In the genomic region with DNA sequence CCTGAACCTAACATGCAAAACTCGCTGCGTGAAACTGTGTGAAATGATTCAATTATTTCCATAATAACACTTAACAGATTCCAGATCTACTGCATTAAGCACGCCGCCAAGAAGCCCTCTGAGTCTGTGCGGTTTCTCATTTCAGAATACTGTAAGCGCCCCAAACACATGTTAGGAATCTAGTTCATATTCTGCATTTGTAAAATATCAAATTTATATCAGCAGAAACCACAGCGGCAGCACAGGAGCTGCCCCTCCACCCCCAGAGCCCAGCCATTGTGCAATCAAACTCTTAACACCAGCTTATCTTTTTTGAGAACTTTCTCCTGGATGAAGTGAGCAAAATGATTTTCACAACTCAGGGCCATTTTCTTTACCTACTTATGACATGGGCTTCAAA, we compare ENCODE assay signal across 10 mouse cellular contexts.
DNase-seq lines count a peak whose midpoint lies in the region; TF ChIP-seq lines count a peak whose summit lies in the region.
"Had no signal": no experiment of that assay in that cellular context is flagged by ENCODE, and none has a peak within 500 bp of the region (broad histone marks: within the 10 kb centered on the region; RNA-seq: fewer than 3 reads in every experiment).

No protein-coding gene starts in this region.

- no peaks in the 10 kb centered on the region for H3K36me3 ChIP-seq in heart, embryonic 10.5 days

- H3K27ac ChIP-seq in heart, embryonic 10.5 days, result no peak overlapping the region

- H3K27me3 ChIP-seq in heart, embryonic 10.5 days (ENCODE audit: insufficient read depth, poor library complexity, severe bottlenecking), result no peaks in the 10 kb centered on the region

- H3K4me1 ChIP-seq in heart, embryonic 10.5 days, result no peaks in the 10 kb centered on the region
- H3K4me1 ChIP-seq in lung, adult 2 months (ENCODE audit: control insufficient read depth, insufficient read depth, low read length), result no peaks in the 10 kb centered on the region

- H3K9me3 ChIP-seq in heart, embryonic 10.5 days, result no peaks in the 10 kb centered on the region

- TF ChIP-seq CTCF in lung, adult 2 months (IDR thresholded peaks at IDR 0.05; ENCODE audit: insufficient read depth, low read length), result no peak

- no peak for TF ChIP-seq POLR2A in lung, adult 2 months (IDR thresholded peaks at IDR 0.05; ENCODE audit: borderline replicate concordance, extremely low read depth, low read depth, low read length)

- 72% methylated on average over 7 of the region's 7 CpGs for WGBS in heart, embryonic 10.5 days
- 40% methylated on average over 7 of the region's 7 CpGs for WGBS in lung, adult 2 months

- DNase-seq in heart, adult 18-20 months, result peak; percentile 43 to 45
- DNase-seq in heart, embryonic 10.5 days (ENCODE audit: low spot score), result no peak
- peak; percentile 21 to 26 for DNase-seq in right cerebral cortex, postnatal 10 days (ENCODE audit: low spot score in 2 of 2)
- no peak for DNase-seq in right cerebral cortex, adult 18-20 months
- peak; percentile 3 for DNase-seq in lung, adult 2 months
- DNase-seq in spleen, adult 12 weeks (ENCODE audit: low spot score), result no peak
- DNase-seq in urinary bladder, postnatal 14 days (ENCODE audit: low spot score), result no peak
- DNase-seq in cerebellum, adult 9-11 months, result no peak
- DNase-seq: cerebellum, adult 2 months; kidney, postnatal 36 days had no signal

- H3K4me3 ChIP-seq in heart, embryonic 10.5 days, result no peak overlapping the region
- H3K4me3 ChIP-seq in lung, adult 2 months (replicated peaks; ENCODE audit: extremely low read depth, low read depth, low read length), result no peak overlapping the region

Comparison
In these comparisons a context has a peak if more than half of its experiments do, and no peak if none do; other contexts are left out.
1. DNase-seq: peak in heart, adult 18-20 months (2 of 2), right cerebral cortex, postnatal 10 days (2 of 2) and lung, adult 2 months (single experiment); none in heart, embryonic 10.5 days (single experiment), right cerebral cortex, adult 18-20 months (single experiment), spleen, adult 12 weeks (single experiment), urinary bladder, postnatal 14 days (single experiment) and cerebellum, adult 9-11 months (single experiment).